In genomic region chr14:25536476-25536875, GRCm38 (mm10) we compare ENCODE assay signal across 27 mouse cellular contexts.
DNase-seq lines count a peak whose midpoint lies in the region; ATAC-seq and TF ChIP-seq lines count a peak whose summit lies in the region.
"Had no signal": no experiment of that assay in that cellular context is flagged by ENCODE, and none has a peak within 500 bp of the region (broad histone marks: within the 10 kb centered on the region; RNA-seq: fewer than 3 reads in every experiment).

No protein-coding gene starts in this region.

- H3K27ac ChIP-seq in cerebellum, adult 2 months (ENCODE audit: insufficient read depth, low read length) = peak overlapping the region; percentile 60
- 0 out of 2 replicates have a peak overlapping the region, but pooled peaks have one; percentile 59 for H3K27ac ChIP-seq in hindbrain, embryonic 10.5 days
- no peak overlapping the region for H3K27ac ChIP-seq in hindbrain, embryonic 16.5 days (ENCODE audit: low read depth, low read length)
- 0 out of 2 replicates have a peak overlapping the region, but pooled peaks have one; percentile 20 for H3K27ac ChIP-seq in embryonic facial prominence, embryonic 10.5 days (replicated peaks)
- H3K27ac ChIP-seq in liver, embryonic 15.5 days (replicated peaks) = peak overlapping the region; percentile 71
- H3K27ac ChIP-seq: hindbrain, postnatal 0 days; kidney, embryonic 15.5 days; limb, embryonic 13.5 days had no signal

- H3K27me3 ChIP-seq in cerebellum, adult 2 months (ENCODE audit: control insufficient read depth, insufficient read depth, low read length) = no peaks in the 10 kb centered on the region
- no peaks in the 10 kb centered on the region for H3K27me3 ChIP-seq in hindbrain, embryonic 10.5 days (ENCODE audit: insufficient read depth, poor library complexity, severe bottlenecking)
- H3K27me3 ChIP-seq in hindbrain, embryonic 16.5 days (replicated peaks; ENCODE audit: control insufficient read depth, insufficient read depth, low read length) = no peaks in the 10 kb centered on the region
- H3K27me3 ChIP-seq in embryonic facial prominence, embryonic 10.5 days (replicated peaks; ENCODE audit: low read depth, poor library complexity, severe bottlenecking) = no peaks in the 10 kb centered on the region
- H3K27me3 ChIP-seq in liver, embryonic 15.5 days = no peaks in the 10 kb centered on the region
- H3K27me3 ChIP-seq: heart, embryonic 15.5 days; kidney, embryonic 15.5 days; limb, embryonic 13.5 days had no signal

- no peak overlapping the region for H3K4me3 ChIP-seq in cerebellum, adult 2 months (replicated peaks; ENCODE audit: insufficient read depth, low read depth, low read length)
- no peak overlapping the region for H3K4me3 ChIP-seq in hindbrain, embryonic 10.5 days
- no peak overlapping the region for H3K4me3 ChIP-seq in hindbrain, embryonic 16.5 days (ENCODE audit: low read length)
- H3K4me3 ChIP-seq in embryonic facial prominence, embryonic 10.5 days = no peak overlapping the region
- H3K4me3 ChIP-seq in liver, embryonic 15.5 days (replicated peaks) = no peak overlapping the region
- H3K4me3 ChIP-seq: heart, embryonic 15.5 days; kidney, embryonic 15.5 days; limb, embryonic 13.5 days had no signal

- TF ChIP-seq CTCF in cerebellum, adult 2 months (IDR thresholded peaks at IDR 0.05; ENCODE audit: borderline replicate concordance, insufficient read depth, low read depth, low read length) = no peak

- no peak for ATAC-seq in hindbrain, embryonic 16.5 days
- peak; percentile 68 for ATAC-seq in liver, embryonic 15.5 days (ENCODE audit: insufficient read depth)
- ATAC-seq: activated CD4-positive, CD25-positive, alpha-beta regulatory T cell, adult 4 months; forebrain, postnatal 0 days; hindbrain, postnatal 0 days had no signal

- peaks cover 88% of the 10 kb centered on the region for H3K36me3 ChIP-seq in hindbrain, embryonic 10.5 days
- peaks cover 6% of the 10 kb centered on the region; the same call in 1 of the 2 replicates for H3K36me3 ChIP-seq in hindbrain, embryonic 16.5 days (ENCODE audit: control insufficient read depth, insufficient read depth, low read length)
- peaks cover 91% of the 10 kb centered on the region for H3K36me3 ChIP-seq in embryonic facial prominence, embryonic 10.5 days (replicated peaks)
- H3K36me3 ChIP-seq in liver, embryonic 15.5 days (replicated peaks) = 0 out of 2 replicates have a peak, but pooled peaks cover 9% of the 10 kb centered on the region

- DNase-seq in cerebellum, adult 2 months = no peak
- no peak for DNase-seq in cerebellum, postnatal 14 days
- no peak for DNase-seq in hindbrain, embryonic 10.5 days (ENCODE audit: low spot score)
- DNase-seq in embryonic facial prominence, embryonic 10.5 days (ENCODE audit: low spot score) = no peak
- DNase-seq in embryo, embryonic 10.5 days (ENCODE audit: low spot score) = no peak
- no peak for DNase-seq in right cerebral cortex, postnatal 14 days
- DNase-seq: adrenal gland, adult 8-10 months; cerebellum, adult 11-12 months; cerebellum, postnatal 25 days; embryo, embryonic 11 days; forebrain, postnatal 0 days; gastrocnemius, postnatal 14 days; heart, adult 18-20 months; kidney, adult 11 months; kidney, postnatal 36 days; layer of hippocampus, postnatal 36 days; lung, embryonic 14.5 days; lung, postnatal 36 days; retina, postnatal 1 day; thymus, adult 18-20 months had no signal

- H3K4me1 ChIP-seq in cerebellum, adult 2 months (ENCODE audit: control insufficient read depth, insufficient read depth, low read length) = peaks cover 90% of the 10 kb centered on the region
- peaks cover 51% of the 10 kb centered on the region for H3K4me1 ChIP-seq in hindbrain, embryonic 10.5 days (replicated peaks)
- H3K4me1 ChIP-seq in hindbrain, embryonic 16.5 days (ENCODE audit: control insufficient read depth, insufficient read depth, low read depth, low read length) = peaks cover 11% of the 10 kb centered on the region
- peaks cover 60% of the 10 kb centered on the region for H3K4me1 ChIP-seq in embryonic facial prominence, embryonic 10.5 days
- H3K4me1 ChIP-seq in liver, embryonic 15.5 days (replicated peaks) = peaks cover 84% of the 10 kb centered on the region

- no peak overlapping the region for H3K4me2 ChIP-seq in hindbrain, embryonic 16.5 days (ENCODE audit: low read length)
- H3K4me2 ChIP-seq in liver, embryonic 15.5 days = peak overlapping the region; percentile 40
- H3K4me2 ChIP-seq: heart, embryonic 15.5 days; kidney, embryonic 15.5 days; limb, embryonic 13.5 days; lung, embryonic 14.5 days had no signal

- WGBS in cerebellum, adult 2 months = 48% methylated on average over 8 of the region's 8 CpGs
- WGBS in hindbrain, embryonic 10.5 days = 96% methylated on average over 8 of the region's 8 CpGs
- 90% methylated on average over 8 of the region's 8 CpGs for WGBS in hindbrain, embryonic 16.5 days
- 87% methylated on average over 8 of the region's 8 CpGs for WGBS in embryonic facial prominence, embryonic 10.5 days
- 45% methylated on average over 8 of the region's 8 CpGs for WGBS in liver, embryonic 15.5 days (ENCODE audit: insufficient replicate concordance)

- no peaks in the 10 kb centered on the region for H3K9me3 ChIP-seq in hindbrain, embryonic 10.5 days
- H3K9me3 ChIP-seq in hindbrain, embryonic 16.5 days (ENCODE audit: control insufficient read depth, low read length) = no peaks in the 10 kb centered on the region
- no peaks in the 10 kb centered on the region for H3K9me3 ChIP-seq in embryonic facial prominence, embryonic 10.5 days
- no peaks in the 10 kb centered on the region for H3K9me3 ChIP-seq in liver, embryonic 15.5 days (replicated peaks)
- H3K9me3 ChIP-seq: heart, embryonic 15.5 days; kidney, embryonic 15.5 days; limb, embryonic 13.5 days had no signal

- TF ChIP-seq POLR2A in cerebellum, adult 2 months (IDR thresholded peaks at IDR 0.05; ENCODE audit: borderline replicate concordance, insufficient read depth, low read length) = no peak

- no peak overlapping the region for H3K9ac ChIP-seq in hindbrain, embryonic 16.5 days (ENCODE audit: low read depth, low read length)
- H3K9ac ChIP-seq in liver, embryonic 15.5 days = no peak overlapping the region
- H3K9ac ChIP-seq: forebrain, postnatal 0 days; heart, embryonic 15.5 days; kidney, embryonic 15.5 days; limb, embryonic 13.5 days; lung, embryonic 14.5 days had no signal
